Comparison of ENCODE assay signal across 7 mouse cellular contexts in genomic region chr3:148989818-148990530, GRCm38 (mm10). TPM values are rescaled to one million over a fixed set of nuclear protein-coding genes. Genes with fewer than 3 reads are reported as not detected.
DNase-seq lines count a peak whose midpoint lies in the region; ATAC-seq and TF ChIP-seq lines count a peak whose summit lies in the region.

No protein-coding gene starts in this region.

- no peak for DNase-seq in Patski (ENCODE audit: low read depth, low spot score)
- peak; percentile 85 for DNase-seq in hindbrain, embryonic 10.5 days (ENCODE audit: low spot score)
- DNase-seq in left cerebral cortex, adult 2 months (ENCODE audit: extremely low spot score in 1 of 2, low spot score in 2 of 2) = peak; percentile 69 to 72
- DNase-seq in right cerebral cortex, postnatal 4 days = peak; percentile 56

- no peaks in the 10 kb centered on the region for H3K36me3 ChIP-seq in hindbrain, embryonic 10.5 days

- no peaks in the 10 kb centered on the region for H3K27me3 ChIP-seq in Patski
- no peaks in the 10 kb centered on the region for H3K27me3 ChIP-seq in hindbrain, embryonic 10.5 days (ENCODE audit: insufficient read depth, poor library complexity, severe bottlenecking)

- peak; percentile 31 for ATAC-seq in Patski
- peak; percentile 18 for ATAC-seq in frontal cortex, adult (ENCODE audit: low TSS enrichment)
- ATAC-seq in megakaryocyte-erythroid progenitor cell, adult 5-6 weeks (replicated peaks; ENCODE audit: low FRiP score, low TSS enrichment, poor library complexity, severe bottlenecking) = peak; percentile 23

- under 1% methylated on average over 66 of the region's 68 CpGs for WGBS in hindbrain, embryonic 10.5 days

- CTCF ChIA-PET in Patski (lab: Charles Lee) = interaction anchor here (0.9 to 2.4 kb wide), 7 partner anchors 14 to 1792 kb away, joined by 3 to 7 read pairs (median 4); no protein-coding TSS in a partner anchor

- in situ Hi-C loops in Patski (cut with MboI; ENCODE audit: low pct_unique_long_range_greater_than_20kb) = loop anchor here (5.0 to 25.0 kb wide), 6 partner anchors 253 to 2003 kb away; no protein-coding TSS in a partner anchor

- POLR2A ChIA-PET in Patski (lab: Charles Lee) = interaction anchor here (0.7 to 1.8 kb wide), 3 partner anchors 12 to 126 kb away, joined by 3 to 8 read pairs (median 3); no protein-coding TSS in a partner anchor

- H3K4me3 ChIP-seq in brown adipose tissue, adult 24 weeks (ENCODE audit: insufficient read depth, low read depth, low read length) = peak overlapping the region; percentile 71
- H3K4me3 ChIP-seq in hindbrain, embryonic 10.5 days = peak overlapping the region; percentile 97
- peak overlapping the region; percentile 77 for H3K4me3 ChIP-seq in left cerebral cortex, adult 2 months

- no peaks in the 10 kb centered on the region for H3K9me3 ChIP-seq in hindbrain, embryonic 10.5 days

- H3K4me1 ChIP-seq in brown adipose tissue, adult 24 weeks (ENCODE audit: control insufficient read depth, insufficient read depth, insufficient read length, low read length) = no peaks in the 10 kb centered on the region
- peaks cover 29% of the 10 kb centered on the region for H3K4me1 ChIP-seq in hindbrain, embryonic 10.5 days (replicated peaks)

- no peak for TF ChIP-seq CTCF in Patski (IDR thresholded peaks at IDR 0.05)
- no peak for TF ChIP-seq CTCF in left cerebral cortex, adult 2 months (IDR thresholded peaks at IDR 0.05)

- intact Hi-C loops in left cerebral cortex, adult 2 months (cut with DNase I) = loop anchor here (1.0 to 5.0 kb wide), 5 partner anchors 73 to 1998 kb away; no protein-coding TSS in a partner anchor

- peak overlapping the region; percentile 77 for H3K27ac ChIP-seq in brown adipose tissue, adult 24 weeks (replicated peaks; ENCODE audit: low read depth, low read length)
- peak overlapping the region; percentile 99 for H3K27ac ChIP-seq in hindbrain, embryonic 10.5 days
- peak overlapping the region; percentile 94 for H3K27ac ChIP-seq in left cerebral cortex, adult 2 months

RNA-seq across cellular contexts. Expression of gene Adgrl2, which starts 0.4 kb away (rescaled TPM):
- polyA plus RNA-seq in Patski (2021) = 107 TPM
- polyA plus RNA-seq in brown adipose tissue, adult 24 weeks (2012; ENCODE audit: insufficient read depth, insufficient read length, missing spikeins) = 5.0 and 5.3 TPM in 2 replicates
- polyA plus RNA-seq in hindbrain, embryonic 10.5 days (2016; fragmentation: Nextera tagmentation; extraction: Ambion mirVana) = 64.4 and 64.6 TPM in 2 replicates
- total RNA-seq in left cerebral cortex, adult 2 months (2021) = 100 to 1,000 TPM; 122 to 126 TPM
- total RNA-seq in megakaryocyte-erythroid progenitor cell, adult 5-6 weeks (2014; fragmentation: Nextera tagmentation) = 36.7 and 50.0 TPM in 2 replicates
- total RNA-seq in megakaryocyte-erythroid progenitor cell, adult 5-6 weeks (2017) = 18.9 and 32.1 TPM in 2 replicates

Comparison
In these comparisons a context has a peak if more than half of its experiments do, and no peak if none do; other contexts are left out.
1. RNA of gene Adgrl2, which starts 0.4 kb away (polyA plus RNA-seq): 107 TPM in Patski (single experiment) and 64.4 to 64.6 TPM in hindbrain, embryonic 10.5 days; 5.0 to 5.3 TPM in brown adipose tissue, adult 24 weeks; every median in the first group is over 10 times any median in the second.
2. Peak in every context shown above with its lines, with median percentiles within 50 percentile points of each other: ATAC-seq, H3K27ac ChIP-seq and H3K4me3 ChIP-seq.